Mouse (Mus musculus): ENCODE results near the gene Nmt1. TPM values are rescaled to one million over a fixed set of nuclear protein-coding genes. Genes with fewer than 3 reads are reported as not detected.
A peak's percentile ranks its signal among the peaks of the same experiment; 100 is the strongest.

Gene Nmt1
- total RNA-seq (2017): 29.8 and 30.0 TPM in 2 replicates

DNA sequence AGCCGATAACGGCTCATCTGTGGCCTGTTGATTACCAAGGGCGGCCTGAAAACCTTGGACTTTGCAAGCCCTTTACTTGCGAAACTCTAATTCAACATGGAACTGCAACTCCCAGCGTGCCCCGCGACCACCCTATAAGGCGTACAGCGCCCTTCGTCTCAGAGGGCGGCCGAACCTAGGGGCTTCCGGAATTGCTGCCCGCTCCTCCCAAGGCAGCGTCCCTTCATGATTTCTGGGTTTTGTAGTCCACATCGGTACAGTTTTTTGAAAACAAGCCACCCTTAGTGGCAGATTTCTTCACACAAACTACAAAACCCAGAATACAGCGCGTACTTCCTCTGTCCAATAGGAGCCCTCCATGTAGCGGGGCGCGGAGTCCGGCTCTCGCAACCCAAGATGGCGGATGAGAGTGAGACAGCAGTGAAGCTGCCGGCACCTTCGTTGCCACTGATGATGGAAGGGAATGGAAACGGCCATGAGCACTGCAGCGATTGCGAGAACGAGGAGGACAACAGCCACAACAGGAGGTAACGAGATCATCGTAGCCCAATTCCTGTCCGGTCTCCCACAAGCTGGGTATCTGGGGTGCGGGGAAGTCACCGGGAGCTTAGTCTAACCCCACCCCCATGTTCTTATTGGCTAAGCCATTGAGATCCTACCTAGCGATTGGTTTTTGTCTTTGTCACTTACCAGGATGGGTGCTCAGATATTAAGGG lies at the start of gene Nmt1, which contains the start of gene Dcakd:
TSS of gene Nmt1 (plus strand) at position 15 of the 716 bp plus-strand sequence.
TSS of gene Dcakd (minus strand) at position 158 of the 716 bp plus-strand sequence.
- ATAC-seq (ENCODE audit: extremely low read depth, insufficient number of reproducible peaks, low FRiP score, poor library complexity, severe bottlenecking): peak; percentile 93

- no peak for ATAC-seq (ENCODE audit: extremely low read depth, insufficient number of reproducible peaks, low FRiP score, poor library complexity, severe bottlenecking)
Observed at GRCm38 (mm10) chr11:102981151-102981890, 46.7 kb upstream of the Nmt1 start.

GRCm38 (mm10) chr11:102984086-102984485 lies 43.9 kb upstream of the Nmt1 start:
- no peak for ATAC-seq (ENCODE audit: extremely low read depth, insufficient number of reproducible peaks, low FRiP score, poor library complexity, severe bottlenecking)

GRCm38 (mm10) chr11:102984615-102985014 lies 43.4 kb upstream of the Nmt1 start:
- no peak for ATAC-seq (ENCODE audit: extremely low read depth, insufficient number of reproducible peaks, low FRiP score, poor library complexity, severe bottlenecking)

DNA sequence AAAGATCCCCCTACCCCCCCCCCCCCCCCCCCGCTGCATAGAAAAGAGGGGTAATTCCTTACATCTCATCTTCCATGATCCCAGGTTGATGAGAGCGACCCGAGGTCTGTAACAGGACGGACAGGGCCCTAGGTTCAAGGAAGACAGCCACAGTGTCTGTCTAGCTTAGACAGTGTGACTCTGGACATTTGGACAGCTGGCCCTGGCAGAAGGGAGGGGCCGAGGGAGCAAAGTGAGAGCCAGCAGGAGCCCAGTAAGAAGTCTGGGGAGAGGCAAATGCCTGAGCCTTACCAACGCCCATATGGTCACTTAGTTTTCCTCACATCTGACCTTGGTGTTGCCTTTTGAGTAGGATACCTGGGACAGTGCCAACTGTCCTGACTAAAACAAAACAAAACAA lies 42.8 kb upstream of the Nmt1 start:
- no peak for ATAC-seq (ENCODE audit: extremely low read depth, insufficient number of reproducible peaks, low FRiP score, poor library complexity, severe bottlenecking)

GRCm38 (mm10) chr11:102989641-102990151 lies 38.3 kb upstream of the Nmt1 start:
- ATAC-seq (ENCODE audit: extremely low read depth, insufficient number of reproducible peaks, low FRiP score, poor library complexity, severe bottlenecking): no peak

DNA sequence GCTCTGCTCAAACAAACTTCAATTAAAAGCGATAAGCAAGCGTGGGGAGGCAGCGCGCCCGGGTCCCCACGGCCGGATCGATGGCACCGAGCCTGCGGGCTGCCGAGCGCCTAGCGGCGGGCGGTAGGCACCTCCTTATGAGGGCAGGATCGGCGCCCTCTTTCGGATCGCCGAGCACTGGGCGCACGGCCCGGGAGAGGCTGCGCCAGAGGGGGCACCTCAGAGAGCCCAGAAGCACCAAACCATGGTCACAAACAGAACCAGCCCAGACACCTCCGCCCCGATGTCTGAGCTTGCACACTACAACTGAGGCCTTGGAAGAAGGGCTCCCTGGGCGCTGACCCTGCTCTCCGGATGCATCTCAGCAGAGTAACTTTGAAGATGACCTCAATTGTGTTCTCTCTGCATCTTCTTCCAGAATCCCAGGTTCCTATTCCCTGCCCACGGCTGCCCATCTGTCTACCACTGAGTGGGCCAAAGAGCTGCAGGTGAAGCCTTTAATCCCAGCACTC lies 37.8 kb upstream of the Nmt1 start:
- no peak for ATAC-seq (ENCODE audit: extremely low read depth, insufficient number of reproducible peaks, low FRiP score, poor library complexity, severe bottlenecking)

DNA sequence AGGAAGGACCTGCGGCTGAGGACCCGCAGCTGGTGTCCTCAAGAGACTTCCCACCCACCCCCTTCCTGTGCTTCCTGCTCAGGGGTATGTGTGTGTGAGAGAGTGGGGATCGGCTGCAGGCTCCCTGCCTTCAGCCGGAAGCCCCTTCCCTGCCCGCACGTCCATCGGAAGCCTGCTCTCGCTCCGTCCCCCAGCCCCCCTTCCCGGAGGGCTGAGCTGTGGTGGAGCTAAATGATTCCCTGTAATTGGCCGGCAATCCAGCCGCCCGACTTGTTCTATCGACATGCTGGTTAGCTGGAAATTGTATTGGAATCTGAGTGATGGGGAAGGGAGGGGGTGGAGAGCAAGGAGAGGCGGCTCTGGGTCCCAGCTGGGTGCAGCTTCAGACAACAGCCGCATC lies 36.3 kb upstream of the Nmt1 start:
- ATAC-seq (ENCODE audit: extremely low read depth, insufficient number of reproducible peaks, low FRiP score, poor library complexity, severe bottlenecking): no peak

DNA sequence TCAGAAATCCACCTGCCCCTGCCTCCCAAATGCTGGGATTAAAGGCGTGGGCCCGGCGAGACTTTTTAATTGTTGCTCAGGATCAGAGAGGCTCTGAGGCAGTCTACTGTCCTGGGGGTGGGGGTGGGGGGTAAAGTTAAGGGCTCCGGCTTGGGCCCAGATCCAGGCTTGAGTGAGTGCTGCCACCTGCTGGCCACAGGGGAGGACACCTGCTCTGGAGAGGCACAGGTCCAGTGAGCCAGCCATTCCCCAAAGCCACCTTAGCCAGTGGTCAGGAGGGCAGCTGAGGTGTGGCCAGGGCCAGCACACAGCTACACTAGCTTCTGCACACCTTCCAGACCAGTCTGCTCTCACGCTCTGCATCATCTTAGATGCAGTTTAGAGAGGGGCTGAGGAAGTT lies 35.0 kb upstream of the Nmt1 start:
- ATAC-seq (ENCODE audit: extremely low read depth, insufficient number of reproducible peaks, low FRiP score, poor library complexity, severe bottlenecking): peak; percentile 45

- no peak for ATAC-seq (ENCODE audit: extremely low read depth, insufficient number of reproducible peaks, low FRiP score, poor library complexity, severe bottlenecking)
Observed at GRCm38 (mm10) chr11:102993420-102994029, 34.5 kb upstream of the Nmt1 start.

DNA sequence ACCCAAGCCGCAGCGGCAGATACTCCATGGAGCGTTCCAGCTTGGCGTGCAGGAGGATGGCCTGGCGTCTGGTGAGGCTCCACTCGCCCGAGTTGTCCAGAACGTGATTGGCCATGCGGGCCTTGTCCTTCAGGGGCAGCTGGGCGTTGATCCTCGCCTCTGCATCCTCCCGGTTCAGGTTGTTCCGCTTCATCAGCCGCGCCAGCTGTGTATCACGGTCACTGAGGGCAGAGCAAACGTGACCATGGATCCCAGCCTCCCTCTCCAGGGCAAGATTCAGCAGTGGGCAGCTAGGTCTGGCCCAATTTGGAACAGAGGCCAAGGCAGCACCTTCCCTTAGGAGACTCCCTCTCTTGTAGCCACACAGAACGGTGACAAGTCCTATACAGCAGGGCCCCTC lies 33.0 kb upstream of the Nmt1 start:
- ATAC-seq (ENCODE audit: extremely low read depth, insufficient number of reproducible peaks, low FRiP score, poor library complexity, severe bottlenecking): no peak

DNA sequence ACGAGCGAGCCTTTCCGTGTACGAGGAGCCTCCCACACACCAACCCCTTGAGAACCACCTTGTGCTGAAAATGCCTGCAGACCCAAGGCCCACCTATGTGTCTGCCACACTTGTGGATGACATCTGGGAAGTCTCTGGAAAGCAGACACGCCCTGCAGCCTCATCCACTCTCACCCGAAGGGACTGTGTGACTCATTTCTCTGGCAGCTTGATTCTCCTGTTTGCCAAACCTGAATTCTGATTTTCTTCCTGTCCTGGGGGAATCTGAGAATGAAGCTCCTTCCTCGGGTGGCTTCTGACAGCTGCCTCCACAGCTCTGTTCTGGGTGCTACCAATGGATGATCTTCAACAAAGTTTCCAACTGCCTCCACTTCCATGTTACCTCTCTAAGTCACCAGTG lies 31.6 kb upstream of the Nmt1 start:
- no peak for ATAC-seq (ENCODE audit: extremely low read depth, insufficient number of reproducible peaks, low FRiP score, poor library complexity, severe bottlenecking)

- ATAC-seq (ENCODE audit: extremely low read depth, insufficient number of reproducible peaks, low FRiP score, poor library complexity, severe bottlenecking): no peak
Observed at GRCm38 (mm10) chr11:102996991-102997770, 30.8 kb upstream of the Nmt1 start.

DNA sequence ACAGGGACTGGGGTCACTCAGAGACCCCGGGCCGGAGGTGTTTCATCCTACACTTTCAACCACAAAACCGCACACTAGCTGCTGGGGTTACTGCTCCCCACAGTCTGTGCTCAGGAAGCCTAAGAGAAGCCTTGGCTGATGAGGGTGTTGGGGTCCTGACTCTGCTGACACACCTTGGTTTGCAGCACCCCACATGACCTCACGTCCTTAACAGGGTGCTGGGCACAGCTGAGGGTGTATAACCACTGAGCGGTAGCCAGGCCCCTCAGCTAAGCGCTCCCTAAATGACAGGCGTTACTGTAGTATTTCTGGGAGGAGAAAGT lies 29.8 kb upstream of the Nmt1 start:
- ATAC-seq (ENCODE audit: extremely low read depth, insufficient number of reproducible peaks, low FRiP score, poor library complexity, severe bottlenecking): no peak

DNA sequence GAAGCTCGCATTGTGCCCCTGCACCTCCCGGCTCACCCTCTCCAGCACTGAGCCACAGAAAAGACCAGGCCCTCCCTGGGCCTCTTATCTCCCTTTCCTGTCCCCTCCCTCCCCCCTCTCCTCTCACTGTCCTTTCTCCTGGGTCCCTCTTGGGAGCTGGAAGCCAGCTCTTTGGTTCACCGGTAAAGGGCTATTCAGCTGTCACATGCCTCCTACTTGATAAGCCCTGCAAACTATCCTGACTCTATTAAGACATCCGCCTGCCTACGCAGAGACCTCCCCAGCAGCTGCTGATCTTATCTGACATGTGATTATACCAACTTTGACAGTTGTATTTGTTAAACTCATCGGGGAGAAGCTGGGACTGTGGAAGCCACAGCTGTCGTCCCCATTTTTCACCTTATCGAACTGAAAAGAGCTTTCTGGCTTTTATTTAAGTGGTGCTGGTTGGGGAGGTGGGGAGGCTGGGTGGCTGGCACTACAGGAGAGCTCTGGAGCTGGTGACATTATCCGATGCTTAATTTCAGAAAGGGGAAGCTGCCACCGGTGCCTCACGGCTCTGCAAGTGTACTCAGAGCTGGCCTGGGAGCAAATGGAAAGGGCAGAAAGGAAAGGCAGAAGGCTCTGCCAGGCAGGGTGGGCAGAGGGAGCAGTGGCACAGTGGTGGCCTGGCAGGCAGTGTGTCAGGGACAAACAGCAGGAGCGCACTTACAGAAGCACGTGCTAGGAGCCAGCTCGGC lies 29.2 kb upstream of the Nmt1 start:
- no peak for ATAC-seq (ENCODE audit: extremely low read depth, insufficient number of reproducible peaks, low FRiP score, poor library complexity, severe bottlenecking)

DNA sequence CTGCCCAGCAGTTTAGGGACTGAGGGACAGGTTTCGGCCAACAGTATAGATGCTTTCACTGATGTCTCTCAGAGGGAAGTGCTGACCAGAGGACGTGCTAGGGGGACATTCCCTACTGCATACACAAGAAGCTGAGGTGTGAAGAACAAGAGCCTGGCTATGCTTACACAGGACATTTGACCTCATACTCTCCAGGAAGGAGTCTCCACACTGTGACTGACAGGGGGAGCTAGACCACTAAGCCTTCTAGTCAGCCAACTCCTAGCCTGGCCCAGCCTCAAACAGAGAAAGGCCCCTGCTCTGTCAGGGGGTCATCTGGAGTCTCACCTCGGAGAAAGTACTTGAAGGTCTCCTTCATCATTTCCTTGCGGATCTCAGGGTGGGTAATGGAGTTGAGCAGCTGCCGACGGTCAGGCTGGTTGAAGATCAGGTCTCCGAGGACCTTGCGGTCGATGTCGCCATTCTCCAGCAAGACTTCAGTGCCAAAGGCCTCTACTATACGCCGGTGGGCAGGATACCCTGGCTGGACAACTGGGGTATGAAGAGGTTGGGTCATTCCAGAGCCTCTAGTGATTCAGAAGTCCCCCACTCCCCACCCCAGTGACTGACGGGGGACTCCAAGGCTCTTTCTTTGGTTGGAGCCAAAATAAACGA lies 28.5 kb upstream of the Nmt1 start:
- no peak for ATAC-seq (ENCODE audit: extremely low read depth, insufficient number of reproducible peaks, low FRiP score, poor library complexity, severe bottlenecking)

DNA sequence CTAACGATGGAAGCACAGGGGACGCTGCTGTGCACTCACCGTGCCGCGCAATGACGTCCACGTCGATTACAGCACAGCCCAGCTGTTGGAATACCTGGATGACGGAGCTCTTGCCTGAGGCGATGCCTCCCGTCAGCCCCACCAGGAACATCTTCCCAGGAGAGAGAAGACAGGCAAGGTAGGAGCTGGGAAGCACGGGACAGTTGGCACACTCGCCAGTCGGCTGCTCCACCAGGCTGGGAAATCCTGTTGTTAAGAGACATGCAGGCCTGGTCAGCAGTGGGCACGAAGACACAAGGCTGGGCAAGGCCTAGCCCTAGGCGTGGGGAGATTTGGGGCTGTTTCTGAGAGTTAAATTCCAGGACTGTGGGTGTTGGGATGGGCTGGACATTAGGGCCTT lies 27.9 kb upstream of the Nmt1 start:
- no peak for ATAC-seq (ENCODE audit: extremely low read depth, insufficient number of reproducible peaks, low FRiP score, poor library complexity, severe bottlenecking)

DNA sequence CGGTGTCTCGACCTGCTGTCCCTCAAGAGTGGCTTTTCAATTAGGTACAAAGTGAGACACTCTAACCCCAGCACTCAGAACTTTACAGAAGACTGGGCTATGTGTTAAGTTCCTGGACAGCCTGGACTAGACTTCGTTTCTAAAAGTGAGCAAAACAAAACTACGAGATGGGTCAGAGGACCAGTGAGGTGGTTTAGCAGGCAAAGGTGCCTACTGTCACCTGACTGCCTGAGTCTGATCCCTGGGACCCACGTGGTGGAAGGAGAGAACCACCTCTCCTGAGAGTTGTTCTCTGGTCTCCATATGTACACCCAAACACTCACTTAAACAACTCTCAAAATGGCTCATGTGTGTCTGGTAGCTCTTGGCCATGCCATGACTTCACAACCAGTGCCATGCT lies 26.9 kb upstream of the Nmt1 start:
- no peak for ATAC-seq (ENCODE audit: extremely low read depth, insufficient number of reproducible peaks, low FRiP score, poor library complexity, severe bottlenecking)
